Mouse (Mus musculus) liver, postnatal 0 days (tissue): ENCODE data around the gene Lin9.

Experiments used
- CTCF ChIP-seq: sonication (generic); IDR thresholded peaks from 2 replicates; pipeline ENCODE4 v1.5.1; 2016; ENCODE audit warnings: antibody characterized with exemption, low read depth
- EP300 ChIP-seq: IDR thresholded peaks from 2 replicates; pipeline ENCODE4 v1.6.1; 2016; ENCODE audit warnings: antibody characterized with exemption, low read depth, mild to moderate bottlenecking

- TF ChIP-seq CTCF, result no peak
- no peak for TF ChIP-seq EP300
Measured at GRCm38 (mm10) chr1:180707368-180707767, 66.4 kb downstream of the Lin9 start.
